Mouse (Mus musculus) lung, adult 2 months (tissue): ENCODE data around the gene Herc4. TPM values are rescaled to one million over a fixed set of nuclear protein-coding genes. Genes with fewer than 3 reads are reported as not detected.
"Not testable (repeated sequence)": the region's sequence is repeated elsewhere in the genome, so short reads cannot be mapped to it uniquely, and the experiment has no call there.

Experiments used
- DNase-seq: peaks from one replicate; pipeline ENCODE4 v3.0.0; 2022
- H3K4me1 ChIP-seq: fragments of 200-500 bp; 2 replicates; pipeline ENCODE4 v1.6.1; 2011; ENCODE audit warnings: low read length; ENCODE audit not compliant: control insufficient read depth, insufficient read depth
- H3K4me3 ChIP-seq: fragments of 200-500 bp; replicated peaks from 2 replicates; pipeline ENCODE3; 2011; ENCODE audit warnings: low read depth, mild to moderate bottlenecking, control low read depth, low read length; ENCODE audit errors: extremely low read depth
- CTCF ChIP-seq: fragments of 200-500 bp; IDR thresholded peaks from 2 replicates; pipeline ENCODE4 v1.5.1; 2011; ENCODE audit warnings: mild to moderate bottlenecking, low read length, control low read depth; ENCODE audit not compliant: insufficient read depth
- POLR2A ChIP-seq: fragments of 200-500 bp; IDR thresholded peaks from 2 replicates; pipeline ENCODE4 v1.6.1; 2011; ENCODE audit warnings: low read depth, mild to moderate bottlenecking, control low read depth, low read length, borderline replicate concordance; ENCODE audit errors: extremely low read depth
- WGBS: fragments of 180-500 bp; shearing (Covaris S2); methylation state at CpG from one replicate; pipeline ENCODE4 v1.1.7; 2018; 5-methylcytosine and 5-hydroxymethylcytosine counted together
- polyA plus RNA-seq: library from polyadenylated mRNA; depleted of rRNA; stranded (reverse); fragments of >200 nt; gene quantifications from 2 replicates; pipeline ENCODE4 v1.2.3, GENCODE M21; 2012; rRNA removed

Herc4 gene
- polyA plus RNA-seq, 1 experiment: 16.6 TPM

- TF ChIP-seq POLR2A (no peak), CTCF (no peak)
- 89% methylated on average over 2 of the region's 2 CpGs for WGBS
- Histone ChIP-seq H3K4me3 (no peak overlapping the region), H3K4me1 (peaks cover 6% of the 10 kb centered on the region)
- DNase-seq: no peak
Observed at GRCm38 (mm10) chr10:63341351-63341750, 97.7 kb downstream of the Herc4 start.

DNA sequence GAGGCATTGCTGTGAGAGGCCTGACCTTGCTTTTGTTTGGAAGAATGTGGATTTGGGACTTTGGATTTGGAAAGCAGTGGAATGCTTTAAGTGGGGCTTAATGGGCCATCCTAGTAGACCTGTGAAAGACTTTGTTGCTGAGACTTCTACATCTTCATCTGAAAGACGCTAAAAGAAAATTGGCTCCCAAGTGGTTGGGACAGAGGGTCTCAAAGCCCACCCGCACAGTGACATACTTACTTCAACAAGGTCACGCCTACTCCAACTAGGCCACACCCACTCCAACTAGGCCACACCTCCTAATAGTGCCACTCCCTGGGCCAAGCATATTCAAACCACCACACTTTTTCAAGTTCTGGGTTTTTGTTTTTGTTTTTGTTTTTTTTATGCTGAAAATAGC, 101.1 kb downstream of the Herc4 start:
- no peak for DNase-seq
- H3K4me3 ChIP-seq: no peak overlapping the region
- no peaks in the 10 kb centered on the region for H3K4me1 ChIP-seq
- TF ChIP-seq POLR2A (no peak), CTCF (no peak)
- WGBS: 92% methylated on average over 3 of the region's 3 CpGs

DNA sequence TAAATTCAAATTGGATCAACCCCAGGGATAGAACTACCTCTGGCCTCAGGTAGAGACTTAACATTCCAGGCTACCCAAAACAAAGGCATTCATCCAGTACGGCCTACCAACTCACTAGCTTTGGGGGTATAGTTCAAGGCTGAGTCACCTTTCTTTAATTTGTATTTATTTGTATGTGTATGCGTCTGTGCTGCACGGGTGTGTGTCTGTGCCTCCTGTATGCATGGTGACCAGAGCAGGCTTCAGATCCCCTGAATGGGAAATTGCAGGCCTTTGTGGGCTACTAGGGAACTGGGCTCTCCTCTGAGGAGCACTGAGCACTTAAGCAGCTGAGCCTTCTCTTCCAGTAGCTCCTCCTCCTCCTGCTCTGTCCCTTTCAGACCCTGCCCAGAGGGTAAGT, 104.7 kb downstream of the Herc4 start:
- DNase-seq: no peak
- Histone ChIP-seq H3K4me3 (no peak overlapping the region), H3K4me1 (no peaks in the 10 kb centered on the region)
- 78% methylated on average over 3 of the region's 3 CpGs for WGBS
- no peak for TF ChIP-seq CTCF
- TF ChIP-seq POLR2A: no peak

GRCm38 (mm10) chr10:63350666-63351065, 107.1 kb downstream of the Herc4 start:
- Histone ChIP-seq H3K4me3 (no peak overlapping the region), H3K4me1 (no peaks in the 10 kb centered on the region)
- WGBS: 83% methylated on average over 7 of the region's 7 CpGs
- no peak for DNase-seq
- no peak for TF ChIP-seq CTCF
- TF ChIP-seq POLR2A: no peak

DNA sequence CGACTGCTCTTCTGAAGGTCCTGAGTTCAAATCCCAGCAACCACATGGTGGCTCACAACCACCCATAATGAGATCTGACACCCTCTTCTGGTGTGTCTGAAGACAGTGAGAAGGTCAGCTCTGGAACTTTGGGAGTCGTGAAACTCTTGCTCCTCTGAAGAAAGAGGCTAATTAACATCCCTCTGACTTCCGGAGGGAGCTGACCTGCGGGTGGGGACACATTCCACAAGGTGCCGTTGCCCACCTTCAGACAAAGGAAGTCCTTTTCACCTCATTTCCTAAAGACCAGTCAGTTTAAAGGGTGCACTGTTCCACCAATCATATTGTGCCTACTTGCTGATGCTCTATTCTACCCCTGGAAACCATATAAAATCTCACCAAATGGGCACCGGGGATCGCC, 107.5 kb downstream of the Herc4 start:
- not testable (repeated sequence) for H3K4me1 ChIP-seq, DNase-seq, H3K4me3 ChIP-seq
- WGBS: 83% methylated on average over 7 of the region's 7 CpGs

DNA sequence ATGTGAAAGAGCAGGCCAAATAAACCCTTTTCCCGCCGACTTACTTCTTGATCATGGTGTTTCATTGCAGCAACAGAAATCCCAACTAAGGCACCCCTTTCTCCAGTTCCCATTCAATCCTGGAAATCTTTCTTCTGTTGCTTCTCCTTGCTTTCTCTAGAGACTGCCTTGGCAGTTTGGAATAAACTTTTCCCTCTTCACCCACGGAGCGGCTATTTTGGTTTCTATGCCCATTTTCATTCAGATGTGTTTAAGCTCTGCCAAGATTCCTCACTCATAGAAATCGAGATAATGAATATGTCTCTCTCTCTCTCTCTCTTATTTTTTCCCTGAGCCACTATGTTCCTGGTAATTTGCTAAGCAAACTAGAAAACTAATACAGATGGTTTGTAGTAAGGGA, 108.5 kb downstream of the Herc4 start:
- no peak for DNase-seq
- no peak for TF ChIP-seq CTCF
- TF ChIP-seq POLR2A: no peak
- WGBS: 70% methylated on average over 5 of the region's 5 CpGs
- no peak overlapping the region for H3K4me3 ChIP-seq
- H3K4me1 ChIP-seq: no peaks in the 10 kb centered on the region

DNA sequence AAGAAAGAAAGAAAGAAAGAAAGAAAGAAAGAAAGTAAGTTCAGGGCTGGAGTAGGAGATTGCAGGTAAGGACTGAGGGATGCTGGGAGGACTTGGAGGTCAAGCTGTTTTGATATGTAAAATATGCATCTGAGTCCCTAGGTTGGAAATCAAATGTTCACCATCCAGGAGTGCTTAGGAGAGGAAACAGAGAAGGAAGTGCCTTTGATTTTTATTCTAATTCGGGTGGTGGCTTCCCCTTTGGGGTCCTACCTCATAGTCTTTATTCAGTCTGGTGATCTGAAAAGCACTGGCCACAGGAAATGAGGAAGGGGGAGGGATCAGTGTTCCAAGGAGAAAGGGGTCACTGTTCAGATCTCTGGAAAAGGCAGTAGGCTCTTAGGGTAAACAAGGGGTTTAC, 116.9 kb downstream of the Herc4 start:
- 33% methylated on average over 1 of the region's 1 CpGs for WGBS

GRCm38 (mm10) chr10:63365918-63366455, 122.4 kb downstream of the Herc4 start:
- TF ChIP-seq POLR2A (no peak), CTCF (no peak)
- no peak for DNase-seq
- H3K4me1 ChIP-seq: no peaks in the 10 kb centered on the region
- no peak overlapping the region for H3K4me3 ChIP-seq
- 59% methylated on average over 7 of the region's 7 CpGs for WGBS

More for the DNA sequence above, 116.9 kb downstream of the Herc4 start:
- Histone ChIP-seq H3K4me1 (no peaks in the 10 kb centered on the region), H3K4me3 (no peak overlapping the region)
- no peak for TF ChIP-seq POLR2A
- TF ChIP-seq CTCF: no peak
- DNase-seq: no peak

DNA sequence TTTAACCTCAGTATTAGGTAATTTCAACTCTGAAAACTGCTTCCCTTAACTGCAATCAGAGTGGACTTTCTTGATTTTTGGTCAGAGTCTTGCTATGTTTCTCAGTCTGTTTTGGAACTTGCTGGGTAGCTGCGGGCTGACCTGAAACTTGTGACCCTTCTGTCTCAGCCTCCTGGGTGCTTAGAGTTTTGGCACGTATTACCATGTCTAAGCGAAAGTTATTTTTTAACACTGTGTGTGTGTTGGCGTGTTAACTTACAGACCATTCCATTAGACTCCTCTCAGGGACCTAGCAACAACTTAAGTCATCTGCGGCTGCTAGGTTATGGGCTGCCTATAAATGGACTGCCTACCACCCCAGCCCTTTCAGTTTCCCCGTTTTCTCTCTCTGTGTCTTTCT, 123.8 kb downstream of the Herc4 start:
- WGBS: 74% methylated on average over 6 of the region's 6 CpGs
- H3K4me3 ChIP-seq: no peak overlapping the region
- no peaks in the 10 kb centered on the region for H3K4me1 ChIP-seq
- DNase-seq: no peak
- TF ChIP-seq POLR2A: no peak
- TF ChIP-seq CTCF: no peak

Other genes with a start within 250 kb of the Herc4 start
- 14.3 and 27.5 TPM in 2 replicates for gene Hnrnph3, start 219.6 kb upstream of the Herc4 start, polyA plus RNA-seq
- gene Pbld2, start 219.5 kb upstream of the Herc4 start, polyA plus RNA-seq: 1.7 and 2.2 TPM in 2 replicates
- 0.71 and 2.2 TPM in 2 replicates for gene Pbld1, start 183.6 kb upstream of the Herc4 start, polyA plus RNA-seq
- gene Atoh7, start 144.2 kb upstream of the Herc4 start, polyA plus RNA-seq: not detected in 2 replicates
- 0.63 and 2.6 TPM in 2 replicates for gene Mypn, start 39.9 kb upstream of the Herc4 start, polyA plus RNA-seq
- gene Sirt1, start 137.9 kb downstream of the Herc4 start, polyA plus RNA-seq: 3.3 and 4.8 TPM in 2 replicates
- 1.7 and 2.8 TPM in 2 replicates for gene Dnajc12, start 138.6 kb downstream of the Herc4 start, polyA plus RNA-seq
- not detected in 2 replicates for gene Gm7075, start 178.0 kb downstream of the Herc4 start, polyA plus RNA-seq
- gene Ctnna3, start 186.3 kb downstream of the Herc4 start, polyA plus RNA-seq: 0.12 and 0.33 TPM in 2 replicates